Mouse (Mus musculus) ES-E14 (cell line): ENCODE results near the gene Med24. TPM values are rescaled to one million over a fixed set of nuclear protein-coding genes. Genes with fewer than 3 reads are reported as not detected.

ENCODE experiments used
- DNase-seq: peaks from one replicate; pipeline ENCODE4 v3.0.0-alpha.2; 2013; ENCODE audit warnings: low read depth, low spot score
- H3K27ac ChIP-seq: 2 replicates; pipeline ENCODE4 v1.5.1; 2012; ENCODE audit warnings: low read depth, mild to moderate bottlenecking, low read length, moderate library complexity, mixed read lengths; ENCODE audit not compliant: poor library complexity, insufficient read depth, severe bottlenecking
- H3K36me3 ChIP-seq: 2 replicates; pipeline ENCODE4 v1.6.1; 2012; ENCODE audit warnings: mild to moderate bottlenecking, low read length, moderate library complexity, mixed read lengths; ENCODE audit not compliant: control insufficient read depth, poor library complexity, insufficient read depth, severe bottlenecking
- H3K4me1 ChIP-seq, 2 experiments: fragments of 150-350 bp in 1 of 2; sonication (generic) in 1 of 2; 2 replicates each; pipeline ENCODE4 v1.6.1; 2012; ENCODE audit warnings: low read length in 2 of 2, mild to moderate bottlenecking in 1 of 2, mixed read lengths in 1 of 2; ENCODE audit not compliant: control insufficient read depth in 2 of 2, insufficient read depth in 2 of 2, poor library complexity in 1 of 2
- H3K4me3 ChIP-seq, 2 experiments: fragments of 150-350 bp in 1 of 2; sonication (generic) in 1 of 2; 2 replicates each; pipeline ENCODE4 v1.5.1; 2012; ENCODE audit warnings: low read length in 2 of 2, low read depth in 1 of 2, mild to moderate bottlenecking in 1 of 2, mixed read lengths in 1 of 2; ENCODE audit not compliant: insufficient read depth in 1 of 2, poor library complexity in 1 of 2, severe bottlenecking in 1 of 2
- H3K9ac ChIP-seq: 2 replicates; pipeline ENCODE4 v1.6.1; 2012; ENCODE audit warnings: low read depth, mild to moderate bottlenecking, low read length, mixed read lengths; ENCODE audit not compliant: poor library complexity, insufficient read depth, severe bottlenecking
- H3K9me3 ChIP-seq: fragments of 150-350 bp; sonication (generic); 2 replicates; pipeline ENCODE4 v1.6.1; 2012; ENCODE audit warnings: low read depth, mild to moderate bottlenecking, low read length; ENCODE audit not compliant: control insufficient read depth, insufficient read depth
- CHD2 ChIP-seq: IDR thresholded peaks from 2 replicates; pipeline ENCODE4 v1.6.1; 2014; ENCODE audit warnings: mild to moderate bottlenecking, low read depth, low read length, inconsistent platforms
- HCFC1 ChIP-seq: IDR thresholded peaks from 2 replicates; pipeline ENCODE4 v1.6.1; 2012; ENCODE audit warnings: low read length, inconsistent platforms, borderline replicate concordance; ENCODE audit not compliant: insufficient read depth
- MAFK ChIP-seq: IDR thresholded peaks from 2 replicates; pipeline ENCODE4 v1.6.1; 2014; ENCODE audit warnings: mild to moderate bottlenecking, low read depth, low read length, inconsistent platforms; ENCODE audit not compliant: insufficient read depth
- ZC3H11A ChIP-seq: IDR thresholded peaks from 2 replicates; pipeline ENCODE4 v1.6.1; 2012; ENCODE audit warnings: low read depth, mild to moderate bottlenecking, inconsistent platforms, low read length, borderline replicate concordance
- ZNF384 ChIP-seq: IDR thresholded peaks from 2 replicates; pipeline ENCODE4 v1.6.1; 2012; ENCODE audit warnings: low read depth, low read length, inconsistent platforms
- in situ Hi-C, 2 experiments: fragments of 600-800 bp; cut with MboI; formaldehyde crosslinking; loops; one replicate each; pipeline ENCODE4 v1.15.1; 2025; ENCODE audit warnings: low sequenced_read_pairs in 2 of 2, inconsistent platforms in 1 of 2; ENCODE audit not compliant: unreplicated experiment in 2 of 2
- total RNA-seq: library from RNA; depleted of rRNA; stranded (reverse); fragments of 300-350 nt; gene quantifications from 2 replicates; pipeline ENCODE4 v1.2.3, GENCODE M21; 2012

Med24 gene
- total RNA-seq, 1 experiment: 53.5 TPM

DNA sequence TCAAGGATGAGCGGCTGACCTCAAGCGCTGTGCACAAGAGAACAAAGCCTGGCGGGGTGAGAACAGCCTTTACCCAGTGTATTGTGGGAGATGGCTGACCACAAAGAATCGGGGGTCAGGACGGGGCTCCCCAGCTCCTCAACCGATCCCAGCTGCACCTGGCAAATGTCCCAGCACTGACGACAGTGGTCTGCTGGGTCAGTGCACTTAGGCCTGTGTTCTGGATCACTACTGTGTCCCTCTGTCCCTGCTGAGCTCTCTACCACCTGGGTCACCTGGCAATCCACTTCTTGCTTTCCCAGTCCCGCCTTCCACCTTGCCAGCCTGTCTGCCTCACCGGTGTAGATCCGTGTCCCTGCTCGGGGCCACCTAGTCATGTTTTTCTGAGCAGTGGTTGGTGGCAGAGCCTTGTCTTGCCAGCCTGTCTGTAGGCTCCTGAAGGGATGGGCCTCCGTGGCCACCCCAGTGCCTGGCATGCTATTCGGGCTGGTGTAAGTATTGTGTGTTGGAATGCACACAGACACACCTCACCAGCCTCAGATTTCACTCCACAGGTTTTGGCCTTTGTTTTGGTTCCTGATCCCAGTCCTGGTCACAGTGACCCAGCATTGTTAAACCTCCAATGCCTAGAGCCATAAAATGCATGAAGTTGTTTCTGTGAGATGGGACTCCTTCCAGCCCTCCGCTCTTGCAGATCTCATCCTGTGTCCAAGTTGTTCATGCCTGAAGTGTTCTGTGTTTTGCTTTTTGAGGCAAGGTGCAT is 32.6 kb downstream of the Med24 start:
- H3K4me3 ChIP-seq: no peak overlapping the region
- no peak overlapping the region for H3K9ac ChIP-seq
- no peak overlapping the region for H3K27ac ChIP-seq
- peaks cover 4 to 16% of the 10 kb centered on the region in 2 experiments; a peak in 1 of 4 replicates for H3K4me1 ChIP-seq
- DNase-seq: no peak
- TF ChIP-seq CHD2 (no peak), ZC3H11A (no peak), MAFK (no peak), ZNF384 (no peak), HCFC1 (no peak)
- H3K9me3 ChIP-seq: no peaks in the 10 kb centered on the region
- in situ Hi-C loops: no loop called here
- H3K36me3 ChIP-seq: peaks cover 39% of the 10 kb centered on the region

DNA sequence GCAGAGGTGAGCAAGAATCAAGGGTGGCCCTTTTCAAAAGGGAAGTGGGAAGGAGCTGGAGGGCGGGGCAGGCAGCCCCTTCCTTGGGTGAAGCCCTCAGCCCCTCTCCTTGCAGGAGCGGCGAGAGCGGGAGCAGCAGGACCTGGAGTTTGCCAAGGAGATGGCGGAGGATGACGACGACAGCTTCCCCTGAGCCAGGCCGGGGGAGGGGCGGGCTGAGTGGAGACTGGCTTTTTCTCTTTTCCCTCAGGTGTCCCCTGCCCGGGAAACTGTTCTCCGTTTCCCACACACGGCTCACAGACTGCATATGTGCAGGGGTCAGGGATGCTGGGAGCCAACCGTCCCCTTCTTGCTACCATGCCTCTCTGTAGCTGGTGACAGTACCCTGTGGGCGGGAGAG is 33.8 kb downstream of the Med24 start:
- TF ChIP-seq HCFC1: no peak
- no peak for TF ChIP-seq MAFK
- no peak for TF ChIP-seq ZC3H11A
- TF ChIP-seq CHD2: no peak
- TF ChIP-seq ZNF384: no peak
- in situ Hi-C loops: no loop called here
- peaks cover 4 to 13% of the 10 kb centered on the region in 2 experiments; a peak in 1 of 4 replicates for H3K4me1 ChIP-seq

DNA sequence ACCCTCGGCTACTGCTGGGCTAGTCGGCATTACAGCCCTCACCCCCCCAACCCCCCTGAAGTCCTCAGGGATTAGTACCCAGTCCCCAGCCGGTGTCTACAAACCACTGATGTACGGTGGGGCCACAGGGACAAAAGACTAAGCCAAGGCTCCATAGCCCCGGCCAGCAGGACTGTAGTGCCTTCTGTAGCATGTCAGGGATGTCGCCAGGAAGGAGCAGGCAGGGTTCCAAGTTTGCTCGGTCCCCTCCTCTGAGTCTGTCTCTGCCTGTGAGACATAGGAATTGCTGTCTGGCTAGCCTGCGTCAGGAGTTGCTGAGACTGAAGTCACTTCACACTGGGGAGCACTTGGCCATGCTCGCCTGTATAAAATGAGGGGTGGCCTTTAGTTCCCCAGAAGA is 34.9 kb downstream of the Med24 start:
- no peaks in the 10 kb centered on the region for H3K9me3 ChIP-seq
- no peak for DNase-seq
- no peak overlapping the region for H3K4me3 ChIP-seq
- TF ChIP-seq HCFC1 (no peak), ZNF384 (no peak), ZC3H11A (no peak), MAFK (no peak), CHD2 (no peak)
- H3K36me3 ChIP-seq: peaks cover 60% of the 10 kb centered on the region
- in situ Hi-C loops: no loop called here
- no peak overlapping the region for H3K9ac ChIP-seq
- peaks cover 4 to 9% of the 10 kb centered on the region in 2 experiments; a peak in 1 of 4 replicates for H3K4me1 ChIP-seq
- no peak overlapping the region for H3K27ac ChIP-seq

More for the DNA sequence above, 33.8 kb downstream of the Med24 start:
- Histone ChIP-seq H3K9me3 (no peaks in the 10 kb centered on the region), H3K9ac (no peak overlapping the region), H3K27ac (no peak overlapping the region), H3K36me3 (peaks cover 51% of the 10 kb centered on the region), H3K4me3 (no peak overlapping the region)
- DNase-seq: no peak

DNA sequence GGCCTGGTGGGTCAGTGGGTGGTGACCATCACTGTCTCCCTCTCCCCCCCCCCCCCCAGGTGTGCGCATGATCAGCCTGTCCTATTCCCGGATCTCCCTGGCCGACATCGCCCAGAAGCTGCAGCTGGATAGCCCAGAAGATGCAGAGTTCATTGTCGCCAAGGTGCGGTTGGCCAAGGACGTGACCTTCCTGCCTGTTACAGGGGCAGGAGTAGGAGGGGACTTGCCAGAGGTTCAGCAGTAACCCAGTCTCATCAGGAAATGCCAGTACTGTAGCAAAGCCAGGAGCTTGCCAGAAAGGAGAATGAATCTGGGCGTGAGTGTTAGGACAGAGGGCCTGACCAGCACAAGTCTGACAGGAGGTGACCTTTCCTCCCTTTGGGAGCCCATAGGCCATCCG is 35.5 kb downstream of the Med24 start:
- in situ Hi-C loops: no loop called here
- Histone ChIP-seq H3K4me1 (peaks cover 4 to 9% of the 10 kb centered on the region in 2 experiments; a peak in 1 of 4 replicates), H3K9me3 (no peaks in the 10 kb centered on the region), H3K27ac (no peak overlapping the region), H3K4me3 (no peak overlapping the region), H3K9ac (no peak overlapping the region), H3K36me3 (peaks cover 62% of the 10 kb centered on the region)
- DNase-seq: no peak
- TF ChIP-seq ZC3H11A: no peak

DNA sequence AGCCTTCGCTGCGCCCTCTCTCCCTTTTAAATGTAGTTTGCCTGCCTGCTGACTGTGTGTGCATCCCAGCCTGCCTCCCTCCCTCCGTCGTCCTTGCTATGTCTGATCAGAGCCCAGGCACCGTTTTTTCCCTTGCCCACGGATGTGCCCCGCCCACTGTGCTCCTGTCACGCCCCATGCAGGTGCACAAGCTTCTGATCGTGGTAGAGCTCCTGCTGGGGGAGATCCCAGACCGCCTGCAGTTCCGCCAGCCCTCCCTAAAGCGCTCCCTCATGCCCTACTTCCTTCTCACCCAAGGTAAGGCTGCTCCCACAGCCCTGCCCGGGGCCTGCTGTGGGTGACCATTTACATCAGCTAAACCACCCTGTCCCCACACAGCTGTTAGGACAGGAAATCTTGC is 36.0 kb downstream of the Med24 start:
- in situ Hi-C loops: no loop called here
- TF ChIP-seq MAFK (no peak), CHD2 (no peak), HCFC1 (no peak), ZC3H11A (no peak), ZNF384 (no peak)
- H3K9ac ChIP-seq: no peak overlapping the region
- no peak overlapping the region for H3K4me3 ChIP-seq
- DNase-seq: no peak
- no peaks in the 10 kb centered on the region for H3K9me3 ChIP-seq
- H3K4me1 ChIP-seq: peaks cover 4 to 9% of the 10 kb centered on the region in 2 experiments; a peak in 1 of 4 replicates
- peaks cover 65% of the 10 kb centered on the region for H3K36me3 ChIP-seq
- no peak overlapping the region for H3K27ac ChIP-seq
